Mouse (Mus musculus) kidney, embryonic 16.5 days (tissue): ENCODE results near the gene Syngr4. TPM values are rescaled to one million over a fixed set of nuclear protein-coding genes. Genes with fewer than 3 reads are reported as not detected.
"Not testable (repeated sequence)": the region's sequence is repeated elsewhere in the genome, so short reads cannot be mapped to it uniquely, and the experiment has no call there.

ENCODE experiments used
- ATAC-seq: fragments of 200-750 bp; cut with Nextera tagmentation; 2 replicates; pipeline ENCODE4 v1.8.0; 2017; ENCODE audit warnings: moderate TSS enrichment; ENCODE audit not compliant: low FRiP score, low TSS enrichment
- H3K27ac ChIP-seq: fragments of 300-500 bp; sonication (generic); 2 replicates; pipeline ENCODE4 v1.5.1; 2014; ENCODE audit warnings: low read length
- H3K27me3 ChIP-seq: fragments of 300-500 bp; sonication (generic); 2 replicates; pipeline ENCODE4 v1.6.1; 2014; ENCODE audit warnings: low read length, control low read depth, mixed read lengths; ENCODE audit not compliant: insufficient read depth
- H3K36me3 ChIP-seq: fragments of 300-500 bp; sonication (generic); 2 replicates; pipeline ENCODE4 v1.6.1; 2014; ENCODE audit warnings: low read length, control low read depth, mixed read lengths; ENCODE audit not compliant: insufficient read depth
- H3K4me1 ChIP-seq: fragments of 300-500 bp; sonication (generic); 2 replicates; pipeline ENCODE4 v1.6.1; 2014; ENCODE audit warnings: low read length, control low read depth, mixed read lengths; ENCODE audit not compliant: insufficient read depth
- H3K4me2 ChIP-seq: fragments of 300-500 bp; sonication (generic); replicated peaks from 2 replicates; pipeline ENCODE4 v1.6.1; 2014; ENCODE audit warnings: low read depth, low read length
- H3K4me3 ChIP-seq: fragments of 300-500 bp; sonication (generic); 2 replicates; pipeline ENCODE4 v1.5.1; 2014; ENCODE audit warnings: mild to moderate bottlenecking, low read length
- H3K9ac ChIP-seq: fragments of 300-500 bp; sonication (generic); replicated peaks from 2 replicates; pipeline ENCODE4 v1.6.1; 2014; ENCODE audit warnings: low read length
- H3K9me3 ChIP-seq: fragments of 300-500 bp; sonication (generic); 2 replicates; pipeline ENCODE4 v1.6.1; 2016; ENCODE audit warnings: low read length, control low read depth
- WGBS: fragments of 180-500 bp; shearing (Covaris S2); extraction: QIAGEN DNeasy Blood & Tissue Kit; methylation state at CpG from one replicate; pipeline ENCODE4 v1.1.7; 2014; 5-methylcytosine and 5-hydroxymethylcytosine counted together
- polyA plus RNA-seq: library from polyadenylated mRNA; unstranded; fragments of >200 nt; fragmentation: Nextera tagmentation; extraction: Ambion mirVana; gene quantifications from 2 replicates; pipeline ENCODE4 v1.2.1, GENCODE M21; 2015

The Syngr4 gene
- 1.5 and 1.8 TPM in 2 replicates for polyA plus RNA-seq

DNA sequence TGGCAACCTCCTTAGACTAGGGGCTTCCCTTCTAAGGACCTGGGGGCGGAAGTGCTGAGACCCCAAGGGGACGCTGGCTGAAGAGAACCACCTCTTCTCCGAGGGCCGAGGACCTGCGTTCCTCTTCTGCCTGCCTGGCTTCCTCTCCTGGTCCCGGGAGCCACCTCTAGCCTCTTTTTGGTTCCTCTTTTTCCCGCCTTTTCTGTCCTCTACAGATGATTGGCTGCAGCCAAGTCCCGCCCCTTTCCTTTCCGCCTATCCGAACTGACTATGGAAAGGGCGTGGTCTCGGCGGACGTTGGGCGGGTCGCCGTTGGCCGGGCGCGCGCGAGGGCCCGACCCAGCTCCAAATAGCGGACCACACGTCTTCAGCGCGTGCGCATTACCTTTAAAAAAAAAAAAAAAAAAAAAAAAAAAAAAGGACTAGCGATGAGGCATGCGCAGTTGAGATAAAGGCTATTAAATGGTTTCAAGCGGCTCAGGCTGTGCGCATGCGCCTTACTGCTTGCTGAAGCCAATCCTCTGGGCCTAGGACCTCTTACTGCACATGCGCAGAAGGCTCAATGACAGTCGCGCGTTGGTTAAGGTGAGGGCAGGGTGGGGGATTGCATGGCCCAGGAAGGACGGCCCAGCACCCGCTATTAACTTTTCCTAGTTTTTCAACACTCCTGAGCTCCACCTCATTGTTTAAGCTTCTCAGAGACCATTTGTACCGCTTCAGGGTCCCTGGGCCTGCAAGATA, at the start of gene Syngr4, which contains the start of gene Tmem143:
Gene Syngr4, minus strand, starts transcription at position 198 of the 741 bp plus-strand sequence.
Gene Tmem143, plus strand, starts transcription at position 425 of the 741 bp plus-strand sequence.
- H3K27ac ChIP-seq, result peak within 1 kb of the TSS; percentile 88
- H3K4me1 ChIP-seq, result peaks cover 6% of the 10 kb centered on the region
- under 1% methylated on average over 40 of the region's 40 CpGs for WGBS
- ATAC-seq, result peak; percentile 89
- no peaks in the 10 kb centered on the region for H3K9me3 ChIP-seq
- peak within 1 kb of the TSS; percentile 76 for H3K9ac ChIP-seq
- peak within 1 kb of the TSS; percentile 83 for H3K4me2 ChIP-seq
- H3K36me3 ChIP-seq, result no peaks in the 10 kb centered on the region
- H3K4me3 ChIP-seq, result peak within 1 kb of the TSS; percentile 58
- H3K27me3 ChIP-seq, result no peaks in the 10 kb centered on the region

DNA sequence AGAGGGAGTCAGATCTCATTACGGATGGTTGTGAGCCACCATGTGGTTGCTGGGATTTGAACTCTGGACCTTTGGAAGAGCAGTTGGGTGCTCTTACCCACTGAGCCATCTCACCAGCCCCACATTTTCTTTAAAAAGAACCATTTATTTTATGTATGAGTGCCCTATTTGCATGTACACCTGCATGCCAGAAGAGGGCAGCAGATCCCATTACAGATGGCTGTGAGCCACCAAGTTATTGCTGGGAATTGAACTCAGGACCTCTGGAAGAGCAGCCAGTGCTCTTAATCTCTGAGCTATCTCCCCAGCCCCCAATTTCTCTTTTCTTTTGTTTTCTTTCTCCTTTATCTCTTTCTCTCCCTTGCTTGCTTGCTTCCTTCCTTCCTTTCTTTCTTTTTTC, 46.8 kb upstream of the Syngr4 start:
- H3K4me1 ChIP-seq, H3K9me3 ChIP-seq, H3K36me3 ChIP-seq, H3K27ac ChIP-seq, H3K27me3 ChIP-seq, H3K9ac ChIP-seq, H3K4me3 ChIP-seq, ATAC-seq, H3K4me2 ChIP-seq: not testable (repeated sequence)
- no CpG with 5 or more reads among the region's 1 CpGs for WGBS

DNA sequence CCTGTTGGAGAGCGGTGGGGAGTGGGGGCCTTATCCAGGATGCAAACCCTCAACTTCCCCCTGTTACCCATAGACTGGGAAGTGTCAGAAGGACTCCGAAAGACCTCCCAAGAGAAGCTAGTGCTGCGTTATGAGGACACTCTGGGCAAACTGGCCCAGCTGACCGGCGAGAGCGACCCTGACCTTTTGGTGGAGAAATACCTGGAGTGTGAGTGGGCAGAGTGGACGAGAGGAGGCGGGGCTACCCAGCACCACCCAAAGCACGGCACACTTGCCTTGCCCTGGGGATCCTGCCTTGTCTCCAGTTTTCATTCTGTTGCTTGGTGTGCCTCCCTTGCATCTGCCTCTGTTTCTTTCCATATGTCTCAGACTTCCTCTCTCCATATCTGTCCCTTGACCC, 45.5 kb upstream of the Syngr4 start:
- no peaks in the 10 kb centered on the region for H3K27me3 ChIP-seq
- 82% methylated on average over 9 of the region's 9 CpGs for WGBS
- H3K27ac ChIP-seq, result no peak overlapping the region
- no peaks in the 10 kb centered on the region for H3K36me3 ChIP-seq
- H3K9ac ChIP-seq, result no peak overlapping the region
- H3K9me3 ChIP-seq, result no peaks in the 10 kb centered on the region
- no peak overlapping the region for H3K4me2 ChIP-seq
- no peak overlapping the region for H3K4me3 ChIP-seq
- ATAC-seq, result no peak
- no peaks in the 10 kb centered on the region for H3K4me1 ChIP-seq

DNA sequence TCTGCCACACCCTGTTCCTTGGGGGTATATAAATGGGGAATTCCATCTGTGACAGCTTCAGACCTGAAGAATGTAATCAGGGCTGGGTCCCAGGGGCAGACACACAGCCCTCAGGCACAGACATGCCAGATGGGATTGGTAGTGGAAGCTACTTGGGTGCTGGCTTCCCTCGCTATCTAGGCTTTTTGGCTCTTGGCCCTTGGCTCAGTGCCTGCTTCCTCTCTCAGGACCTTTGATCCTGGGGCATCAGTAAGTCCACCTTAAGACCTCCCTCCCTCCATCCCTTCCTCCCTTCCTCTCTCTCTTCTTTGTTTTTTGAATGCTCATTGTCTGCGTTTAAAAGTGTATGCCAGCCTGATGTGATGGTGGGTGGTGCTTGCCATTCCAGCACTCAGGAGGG, 43.3 kb upstream of the Syngr4 start:
- H3K9ac ChIP-seq, result no peak overlapping the region
- no peaks in the 10 kb centered on the region for H3K36me3 ChIP-seq
- no peak for ATAC-seq
- no peaks in the 10 kb centered on the region for H3K27me3 ChIP-seq
- 38% methylated on average over 2 of the region's 2 CpGs for WGBS
- no peaks in the 10 kb centered on the region for H3K4me1 ChIP-seq
- no peaks in the 10 kb centered on the region for H3K9me3 ChIP-seq
- no peak overlapping the region for H3K27ac ChIP-seq
- H3K4me2 ChIP-seq, result no peak overlapping the region
- H3K4me3 ChIP-seq, result no peak overlapping the region

DNA sequence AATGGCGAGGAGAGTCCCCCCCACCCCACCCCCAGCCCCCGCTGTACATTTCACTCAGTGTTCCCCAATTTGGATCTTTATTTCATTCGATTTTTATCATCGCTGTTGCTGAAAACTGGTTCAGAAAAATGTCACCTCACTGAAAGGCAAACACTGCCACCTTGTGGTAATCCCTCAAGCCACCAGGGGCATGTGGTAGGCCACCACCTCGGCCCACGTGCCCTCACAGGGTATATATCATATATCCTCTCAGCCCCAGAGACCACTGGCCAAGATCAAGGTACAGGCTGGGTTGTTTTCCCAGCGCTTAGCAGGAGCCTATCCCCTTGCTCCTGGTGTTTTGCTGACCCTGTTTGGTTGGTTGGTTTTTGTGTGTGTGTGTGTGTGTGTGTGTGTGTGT, 38.6 kb upstream of the Syngr4 start:
- Histone ChIP-seq H3K27me3 (no peaks in the 10 kb centered on the region), H3K9me3 (peaks cover 9% of the 10 kb centered on the region; the same call in 1 of the 2 replicates), H3K4me3 (no peak overlapping the region), H3K36me3 (0 out of 2 replicates have a peak, but pooled peaks cover 10% of the 10 kb centered on the region), H3K4me1 (no peaks in the 10 kb centered on the region), H3K9ac (no peak overlapping the region), H3K27ac (no peak overlapping the region), H3K4me2 (no peak overlapping the region)
- WGBS, result 23% methylated on average over 7 of the region's 7 CpGs
- peak; percentile 67; the same call in 1 of the 2 replicates for ATAC-seq

DNA sequence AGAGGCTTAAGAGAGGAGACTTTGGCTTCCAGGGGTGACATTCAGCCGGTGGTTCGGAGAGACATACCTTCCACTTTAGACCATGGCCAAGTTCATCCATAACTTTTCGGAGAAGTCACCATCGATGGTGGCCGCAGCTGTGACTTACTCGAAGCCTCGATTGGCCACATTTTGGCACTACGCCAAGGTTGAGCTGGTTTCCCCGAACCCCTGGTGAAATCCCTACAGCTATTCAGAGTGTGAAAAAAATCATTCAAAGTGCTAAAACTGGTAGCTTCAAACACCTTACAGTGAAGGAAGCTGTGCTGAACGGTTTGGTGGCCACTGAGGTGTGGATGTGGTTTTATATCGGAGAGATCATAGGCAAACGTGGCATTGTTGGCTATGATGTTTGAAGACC, 37.3 kb upstream of the Syngr4 start:
- H3K4me2 ChIP-seq, H3K27me3 ChIP-seq, ATAC-seq, H3K27ac ChIP-seq, H3K9ac ChIP-seq, H3K9me3 ChIP-seq, H3K4me3 ChIP-seq, H3K36me3 ChIP-seq, H3K4me1 ChIP-seq: not testable (repeated sequence)
- WGBS, result 92% methylated on average over 12 of the region's 12 CpGs

DNA sequence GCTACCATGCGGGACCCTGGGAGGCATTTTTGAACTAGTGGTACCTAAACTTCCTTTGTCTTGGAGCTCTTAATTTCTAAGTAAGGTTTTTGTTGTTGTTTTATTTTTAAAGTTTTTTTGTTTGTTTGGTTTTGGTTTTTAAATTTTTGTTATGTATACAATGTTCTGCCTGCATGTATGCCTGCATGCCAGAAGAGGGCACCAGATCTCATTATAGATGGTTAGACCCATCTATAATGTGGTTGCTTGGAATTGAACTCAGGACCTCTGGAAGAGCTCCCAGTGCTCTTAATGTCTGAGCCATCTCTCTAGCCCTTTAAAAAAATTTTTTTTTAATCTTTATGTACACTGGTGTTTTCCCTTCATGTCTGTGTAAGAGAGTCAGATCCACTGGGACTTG, 33.2 kb upstream of the Syngr4 start:
- Histone ChIP-seq H3K4me3 (no peak overlapping the region), H3K27ac (no peak overlapping the region), H3K9ac (no peak overlapping the region), H3K4me1 (peaks cover 3% of the 10 kb centered on the region; the same call in 1 of the 2 replicates), H3K36me3 (0 out of 2 replicates have a peak, but pooled peaks cover 10% of the 10 kb centered on the region), H3K4me2 (no peak overlapping the region), H3K9me3 (peaks cover 9% of the 10 kb centered on the region; the same call in 1 of the 2 replicates), H3K27me3 (no peaks in the 10 kb centered on the region)
- ATAC-seq, result no peak
- WGBS, result 100% methylated on average over 1 of the region's 1 CpGs

DNA sequence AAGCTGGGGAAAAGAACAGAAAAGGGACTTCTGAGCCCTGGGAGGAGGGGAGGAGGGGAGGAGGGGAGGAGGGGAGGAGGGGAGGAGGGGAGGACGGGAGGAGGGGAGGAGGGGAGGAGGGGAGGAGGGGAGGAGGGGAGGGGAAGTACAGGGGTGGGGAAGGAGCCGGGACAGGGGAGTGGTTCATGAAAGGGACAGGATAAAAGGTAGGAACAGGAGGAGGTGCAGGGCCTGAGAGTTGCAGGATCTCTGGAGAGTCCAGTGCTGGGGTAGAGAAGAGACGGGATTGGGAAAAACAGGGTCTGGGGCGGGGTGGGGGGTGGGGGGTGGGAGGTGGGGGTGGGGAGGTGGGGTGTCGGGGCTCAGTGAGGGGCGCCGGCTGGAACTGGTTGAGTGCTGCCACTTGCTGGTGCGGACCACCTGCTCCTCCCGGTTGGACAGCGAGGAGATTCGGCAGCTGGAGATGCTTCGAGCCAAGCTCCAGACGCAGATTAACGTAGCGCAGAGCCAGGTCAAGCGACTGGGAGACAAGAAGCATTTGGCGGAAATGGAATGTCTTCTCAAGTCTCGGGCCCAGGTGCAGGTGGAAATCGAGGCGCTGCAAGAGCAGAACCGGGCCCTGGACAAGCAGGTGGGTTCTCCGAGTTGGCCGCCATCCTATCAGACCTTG, 32.2 kb upstream of the Syngr4 start:
- Histone ChIP-seq H3K4me1 (peaks cover 9% of the 10 kb centered on the region; the same call in 1 of the 2 replicates), H3K36me3 (0 out of 2 replicates have a peak, but pooled peaks cover 10% of the 10 kb centered on the region), H3K9ac (no peak overlapping the region), H3K27ac (no peak overlapping the region), H3K4me3 (0 out of 2 replicates have a peak overlapping the region, but pooled peaks have one; percentile 5), H3K4me2 (peak overlapping the region; percentile 34), H3K27me3 (no peaks in the 10 kb centered on the region), H3K9me3 (peaks cover 9% of the 10 kb centered on the region; the same call in 1 of the 2 replicates)
- 14% methylated on average over 21 of the region's 23 CpGs for WGBS
- no peak for ATAC-seq

DNA sequence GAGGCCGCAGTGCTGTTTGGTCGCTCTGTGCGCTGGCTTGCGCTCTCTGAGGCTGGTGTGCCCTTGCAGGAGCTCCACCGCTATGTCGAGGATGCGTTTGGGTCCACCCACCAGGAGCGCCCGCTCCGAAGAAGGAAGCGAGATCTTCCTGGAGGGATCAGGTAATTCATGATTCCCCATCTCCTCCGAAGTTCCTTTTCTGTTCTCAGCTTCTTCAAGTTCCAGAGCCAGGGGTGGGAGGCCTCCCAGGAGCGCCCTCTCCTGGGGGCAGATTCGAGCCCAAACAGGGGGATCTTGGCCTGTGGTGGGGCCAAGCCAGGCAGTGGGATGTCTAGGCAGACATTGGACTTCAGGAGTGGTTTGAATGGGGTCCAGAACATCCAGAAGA, 27.9 kb upstream of the Syngr4 start:
- Histone ChIP-seq H3K4me1 (peaks cover 44% of the 10 kb centered on the region), H3K9ac (peak overlapping the region; percentile 65)

More for the DNA sequence above, 27.9 kb upstream of the Syngr4 start:
- H3K4me3 ChIP-seq, result peak overlapping the region; percentile 53
- H3K9me3 ChIP-seq, result no peaks in the 10 kb centered on the region
- 13% methylated on average over 14 of the region's 14 CpGs for WGBS
- H3K36me3 ChIP-seq, result no peaks in the 10 kb centered on the region
- peak; percentile 0; the same call in 1 of the 2 replicates for ATAC-seq
- no peaks in the 10 kb centered on the region for H3K27me3 ChIP-seq
- peak overlapping the region; percentile 68 for H3K4me2 ChIP-seq
- peak overlapping the region; percentile 97 for H3K27ac ChIP-seq
